Mouse (Mus musculus): ENCODE measurements around the gene Armc7. TPM values are rescaled to one million over a fixed set of nuclear protein-coding genes. Genes with fewer than 3 reads are reported as not detected.
"Not testable (repeated sequence)": the region's sequence is repeated elsewhere in the genome, so short reads cannot be mapped to it uniquely, and the experiment has no call there.

Armc7 gene
- total RNA-seq, 4 experiments from 2014 or later = 8.6 to 11.7 (median 11.2) TPM

- peak; percentile 83 for DNase-seq
Observed at GRCm38 (mm10) chr11:115491356-115492083, 16.1 kb downstream of the Armc7 start, which contains the start of gene Nt5c. Nt5c (minus strand) TSS chr11:115491862.

DNA sequence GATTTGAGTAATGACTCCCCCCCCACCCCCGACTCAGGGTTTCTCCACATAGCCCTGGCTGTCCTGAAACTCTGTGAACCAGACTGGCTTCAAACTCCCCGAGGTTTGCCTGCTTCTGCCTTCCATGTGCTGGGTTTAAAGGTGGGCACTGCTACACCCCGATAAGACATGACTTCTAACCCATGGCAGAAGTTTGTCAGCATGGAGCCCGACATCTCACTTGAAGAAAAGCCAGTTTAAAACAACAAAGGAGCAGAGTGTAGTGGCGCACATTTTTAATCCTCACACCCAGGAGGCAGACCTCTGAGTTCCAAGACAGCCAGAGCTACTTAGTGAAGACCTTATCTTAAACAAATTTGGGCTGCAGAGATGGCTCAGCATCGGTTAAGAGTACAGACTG lies 16.9 kb downstream of the Armc7 start:
- no peak for DNase-seq

DNA sequence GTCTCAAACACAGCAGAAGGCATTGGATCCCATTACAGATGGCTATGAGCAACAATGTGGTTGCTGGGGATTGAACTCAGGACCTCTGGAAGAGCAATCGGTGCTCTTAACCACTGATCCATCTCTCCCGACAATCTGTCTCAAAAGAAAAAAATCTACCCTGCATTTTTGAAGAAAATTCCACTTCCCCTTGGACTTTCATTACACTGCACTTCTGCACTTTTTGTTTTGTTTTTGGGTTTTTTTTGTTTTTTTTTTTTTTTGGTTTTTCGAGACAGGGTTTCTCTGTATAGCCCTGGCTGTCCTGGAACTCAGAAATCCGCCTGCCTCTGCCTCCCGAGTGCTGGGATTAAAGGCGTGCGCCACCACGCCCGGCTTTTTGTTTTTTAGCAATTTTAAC lies 21.1 kb downstream of the Armc7 start:
- not testable (repeated sequence) for DNase-seq

DNA sequence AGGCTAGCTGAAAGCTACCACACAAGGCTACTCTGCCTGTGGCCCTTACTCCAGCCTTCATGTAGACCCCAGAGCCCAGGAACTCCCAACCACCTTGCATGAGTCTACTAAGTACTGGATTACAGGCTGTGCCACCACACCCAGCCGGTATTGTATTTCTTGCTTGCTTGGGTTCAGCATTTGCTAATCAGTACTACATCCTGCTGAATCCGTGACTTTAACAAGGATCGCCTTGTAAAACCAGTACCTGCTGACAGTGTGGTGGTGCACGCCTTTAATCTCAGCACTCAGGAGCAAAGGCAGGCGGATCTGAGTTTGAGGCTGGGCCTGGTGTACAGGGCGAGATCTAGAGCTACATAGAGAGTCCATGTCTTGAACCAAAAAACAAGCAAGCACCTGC lies 27.2 kb downstream of the Armc7 start:
- DNase-seq = no peak

GRCm38 (mm10) chr11:115506586-115506985 lies 31.1 kb downstream of the Armc7 start:
- DNase-seq = no peak

- DNase-seq = no peak
Observed at GRCm38 (mm10) chr11:115508061-115508460, 32.6 kb downstream of the Armc7 start.

- no peak for DNase-seq
Observed at GRCm38 (mm10) chr11:115509773-115510506, 34.5 kb downstream of the Armc7 start.

DNA sequence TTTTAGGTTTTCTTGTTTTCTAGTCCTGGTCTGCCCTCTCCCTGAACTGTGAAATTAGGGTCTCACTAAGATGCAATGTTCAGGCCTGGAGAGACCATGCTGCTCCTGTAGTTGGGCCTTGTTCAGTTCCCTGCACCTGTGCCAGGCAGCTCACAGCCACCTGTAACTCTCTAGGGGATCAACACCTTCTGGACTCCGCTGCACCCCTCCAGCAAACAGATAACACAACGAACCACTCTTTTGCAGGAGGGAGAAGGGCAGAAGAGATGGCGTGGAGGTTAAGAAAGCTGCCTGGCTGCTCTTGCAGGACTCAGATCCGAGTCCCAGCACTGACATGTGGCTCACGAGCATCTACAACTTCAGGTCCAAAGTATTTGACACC lies 35.0 kb downstream of the Armc7 start:
- DNase-seq = no peak

DNA sequence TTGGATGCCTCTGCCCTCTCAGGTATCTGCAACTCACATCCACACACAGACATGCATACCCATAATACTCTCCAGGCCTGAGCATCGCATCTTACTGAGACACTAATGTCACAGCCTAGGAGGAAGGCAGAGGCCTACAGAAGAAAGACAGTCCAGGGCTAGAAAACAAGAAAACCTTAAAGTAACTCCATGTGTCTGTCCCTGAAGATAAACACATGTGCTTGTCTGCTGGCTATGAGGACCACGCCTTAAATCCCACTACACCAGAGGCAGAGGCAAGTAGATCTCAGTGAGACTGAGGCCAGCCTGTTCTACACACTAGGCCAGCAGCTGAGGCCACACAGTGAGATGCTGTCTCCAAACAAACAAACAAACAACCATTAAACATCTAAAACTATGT lies 35.7 kb downstream of the Armc7 start:
- no peak for DNase-seq

GRCm38 (mm10) chr11:115512004-115512403 lies 36.5 kb downstream of the Armc7 start:
- DNase-seq = no peak

- no peak for DNase-seq
Observed at GRCm38 (mm10) chr11:115512407-115513183, 37.1 kb downstream of the Armc7 start.

DNA sequence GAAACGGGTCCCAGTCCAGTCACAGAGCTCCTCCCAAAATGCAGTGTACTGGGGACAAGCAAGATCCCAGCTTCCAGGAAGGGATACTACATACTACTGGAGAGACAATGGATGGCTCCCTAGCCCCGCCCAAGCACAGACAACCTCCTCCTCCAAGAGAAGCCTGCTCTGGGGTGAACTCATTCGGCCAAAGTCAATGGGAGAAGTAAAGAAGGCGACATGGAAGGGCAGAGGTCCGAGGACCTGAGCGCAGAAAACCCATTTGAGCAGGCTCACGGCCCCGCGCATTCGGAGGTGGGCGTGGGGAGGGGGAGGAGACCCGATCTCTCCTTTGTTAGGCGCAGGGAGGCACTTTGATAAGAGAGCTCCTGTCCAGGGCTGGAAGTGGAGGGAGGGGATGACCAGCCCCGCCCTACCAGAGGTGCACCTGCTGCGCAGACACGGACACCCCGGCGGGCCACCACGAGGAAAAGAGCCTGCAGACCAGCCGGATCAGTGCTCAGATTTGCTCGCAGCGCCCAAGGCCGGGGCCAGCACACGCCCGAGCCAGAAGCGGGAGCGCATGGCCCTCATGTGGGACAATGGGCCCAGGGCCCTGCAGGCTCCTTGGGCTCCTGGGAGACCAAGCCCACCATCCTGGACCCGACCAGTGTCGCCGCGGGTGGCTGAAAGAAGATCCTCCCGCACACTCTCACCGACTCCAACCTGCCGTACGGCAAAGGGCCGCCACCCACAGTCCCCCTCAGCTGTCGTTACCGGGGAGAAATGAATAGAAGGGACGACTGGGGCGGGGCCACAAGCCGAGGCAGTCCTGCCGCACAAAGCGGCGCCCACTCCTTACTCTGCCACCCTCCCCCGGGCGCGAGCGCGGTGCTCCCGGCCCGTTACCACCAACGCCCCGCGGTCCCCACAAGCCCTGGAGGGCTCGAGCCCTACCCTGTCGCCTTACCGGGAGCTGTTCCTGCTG lies 38.1 kb downstream of the Armc7 start:
- DNase-seq = no peak

- DNase-seq = peak; percentile 95
Observed at GRCm38 (mm10) chr11:115514238-115514663, 38.8 kb downstream of the Armc7 start, which contains the start of gene Jpt1. Jpt1 (minus strand) TSS chr11:115514387.

DNA sequence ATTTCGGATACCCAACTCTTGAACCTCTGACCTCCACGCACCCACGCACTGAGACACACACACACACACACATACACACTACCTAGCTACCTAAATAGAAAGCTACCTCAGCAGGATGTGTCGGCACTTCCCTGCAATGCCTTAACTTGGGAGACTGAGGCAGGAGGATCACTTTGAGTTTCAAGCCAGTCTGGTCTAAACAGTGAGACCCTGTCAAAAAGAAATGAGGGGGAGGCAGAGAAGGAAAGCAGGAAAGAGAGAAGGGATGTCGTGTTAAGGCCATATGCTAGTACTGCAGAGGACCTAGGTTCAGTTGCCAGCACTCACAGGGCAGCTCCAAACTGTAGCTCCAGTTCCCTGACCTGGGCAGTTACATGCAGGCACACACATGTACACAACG lies 39.6 kb downstream of the Armc7 start:
- no peak for DNase-seq

DNA sequence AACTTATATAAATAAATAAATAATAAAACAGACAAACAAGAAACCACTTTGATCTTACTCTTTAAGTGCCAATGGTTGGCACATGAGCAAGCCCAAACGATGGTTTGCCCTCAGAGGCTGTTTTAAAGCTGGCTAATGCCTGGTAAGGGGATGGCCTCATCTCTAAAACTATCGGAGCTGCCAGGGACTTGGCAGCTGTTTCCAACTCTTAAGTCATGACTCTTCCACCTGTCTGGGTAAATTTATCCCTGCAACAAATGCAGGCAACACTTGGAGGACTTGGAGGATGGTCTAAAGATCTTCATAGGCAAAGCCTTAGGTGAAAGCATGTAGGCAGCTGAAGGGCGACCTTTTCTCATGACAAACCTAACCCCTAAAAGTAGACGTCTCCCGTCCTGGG lies 41.5 kb downstream of the Armc7 start:
- DNase-seq = no peak

GRCm38 (mm10) chr11:115518693-115519092 lies 43.2 kb downstream of the Armc7 start:
- no peak for DNase-seq

GRCm38 (mm10) chr11:115519581-115519980 lies 44.1 kb downstream of the Armc7 start:
- DNase-seq = no peak

DNA sequence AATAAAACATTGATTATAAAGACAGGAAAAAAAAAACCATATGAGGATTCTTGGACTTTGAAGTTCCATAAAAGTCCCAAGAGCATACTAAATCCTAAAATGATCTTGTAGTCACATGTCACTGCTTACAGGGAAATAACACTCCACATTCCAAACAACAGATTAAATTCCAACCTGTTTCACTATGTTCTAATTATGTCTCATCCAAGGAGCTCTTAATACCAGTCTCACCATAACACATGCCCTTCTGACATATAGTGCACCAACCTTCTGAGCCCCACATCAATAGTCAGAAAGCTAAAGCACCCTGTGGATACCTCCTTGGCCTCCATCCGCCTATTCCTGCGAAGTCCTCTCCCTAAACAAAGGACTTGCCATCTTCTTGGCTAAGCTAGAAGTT lies 44.8 kb downstream of the Armc7 start:
- no peak for DNase-seq

DNA sequence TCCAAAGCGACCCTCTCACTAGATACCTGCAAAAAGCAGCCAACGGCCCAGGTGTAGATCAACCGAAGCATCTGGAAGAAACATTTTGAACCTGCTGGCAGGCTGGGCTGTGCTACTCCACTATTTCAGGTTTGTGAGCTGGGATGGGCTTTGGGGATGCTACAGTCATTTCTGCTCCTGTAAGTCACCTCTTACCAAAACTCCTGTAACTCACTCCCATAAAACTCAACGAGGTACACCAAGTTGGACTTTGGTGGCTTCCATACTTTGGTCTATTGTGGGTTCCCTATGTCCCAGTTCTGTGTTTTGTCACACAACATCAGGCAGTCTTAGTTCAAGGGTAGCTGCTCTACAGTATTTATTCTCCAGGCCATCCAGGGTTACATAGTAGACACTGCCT lies 45.6 kb downstream of the Armc7 start:
- DNase-seq = no peak

DNA sequence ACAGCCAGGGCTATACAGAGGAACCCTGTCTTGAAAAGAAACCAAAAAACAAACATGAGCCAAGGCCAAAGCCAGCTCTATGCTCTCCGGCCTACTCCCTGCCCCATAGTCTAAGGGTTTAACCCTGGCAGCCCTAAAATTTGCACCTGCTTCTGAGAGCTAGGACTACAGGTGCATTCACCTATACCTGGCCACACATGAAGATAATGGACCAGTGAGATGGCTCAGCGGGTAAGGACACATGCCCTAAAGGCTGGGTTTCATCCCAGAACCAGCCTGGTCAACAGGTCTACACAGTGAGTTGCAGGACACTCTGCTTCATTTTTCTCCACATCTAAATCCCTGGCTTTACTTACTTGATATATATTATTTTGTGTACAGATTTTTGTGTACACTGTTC lies 46.8 kb downstream of the Armc7 start:
- no peak for DNase-seq

GRCm38 (mm10) chr11:115522703-115523102 lies 47.2 kb downstream of the Armc7 start:
- no peak for DNase-seq

DNA sequence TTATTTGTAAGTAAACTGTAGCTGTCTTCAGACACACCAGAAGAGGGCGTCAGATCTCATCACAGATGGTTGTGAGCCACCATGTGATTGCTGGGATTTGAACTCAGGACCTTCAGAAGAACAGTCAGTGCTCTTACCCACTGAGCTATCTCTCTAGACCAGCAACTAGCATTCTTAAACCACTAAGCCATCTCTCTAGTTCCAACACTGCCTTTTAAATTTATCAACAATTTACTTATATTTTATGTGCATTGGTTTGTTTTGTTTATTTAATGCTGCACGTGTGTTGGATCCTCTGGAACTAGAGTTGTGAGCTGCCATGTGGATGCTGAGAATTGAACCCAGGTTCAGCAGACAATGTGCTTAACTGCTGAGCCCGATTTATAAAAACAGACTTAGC lies 51.0 kb downstream of the Armc7 start:
- not testable (repeated sequence) for DNase-seq
